Mouse (Mus musculus) heart, embryonic 15.5 days (tissue): ENCODE measurements at regions not wholly inside any gene's neighbourhood (a gene's known extent, or its start where the extent isn't known, plus 50 kb on each side); places are given as distances from the start of the nearest gene placed in this dataset.
"Not testable (repeated sequence)": the region's sequence is repeated elsewhere in the genome, so short reads cannot be mapped to it uniquely, and the experiment has no call there.

Experiments used
- ATAC-seq: fragments of 200-750 bp; cut with Nextera tagmentation; replicated peaks from 2 replicates; pipeline ENCODE4 v1.8.0; 2017; ENCODE audit warnings: low read depth, moderate TSS enrichment; ENCODE audit not compliant: insufficient number of reproducible peaks, insufficient read depth, low FRiP score
- H3K27ac ChIP-seq: fragments of 300-500 bp; sonication (generic); 2 replicates; pipeline ENCODE4 v1.5.1; 2015; ENCODE audit warnings: mild to moderate bottlenecking, inconsistent platforms
- H3K27me3 ChIP-seq: fragments of 300-500 bp; sonication (generic); 2 replicates; pipeline ENCODE4 v1.6.1; 2015; ENCODE audit warnings: inconsistent platforms
- H3K36me3 ChIP-seq: fragments of 300-500 bp; sonication (generic); 2 replicates; pipeline ENCODE4 v1.6.1; 2015; ENCODE audit warnings: mild to moderate bottlenecking, inconsistent platforms
- H3K4me1 ChIP-seq: fragments of 300-500 bp; sonication (generic); replicated peaks from 2 replicates; pipeline ENCODE4 v1.6.1; 2015; ENCODE audit warnings: inconsistent platforms
- H3K4me2 ChIP-seq: fragments of 300-500 bp; sonication (generic); 2 replicates; pipeline ENCODE4 v1.6.1; 2015; ENCODE audit warnings: inconsistent platforms, mild to moderate bottlenecking, moderate library complexity
- H3K4me3 ChIP-seq: fragments of 300-500 bp; sonication (generic); 2 replicates; pipeline ENCODE4 v1.5.1; 2015; ENCODE audit warnings: mild to moderate bottlenecking, inconsistent platforms
- H3K9ac ChIP-seq: fragments of 300-500 bp; sonication (generic); 2 replicates; pipeline ENCODE4 v1.6.1; 2015; ENCODE audit warnings: mild to moderate bottlenecking, inconsistent platforms
- H3K9me3 ChIP-seq: fragments of 300-500 bp; sonication (generic); replicated peaks from 2 replicates; pipeline ENCODE4 v1.6.1; 2016; ENCODE audit warnings: inconsistent platforms
- WGBS: fragments of 180-500 bp; shearing (Covaris S2); methylation state at CpG from one replicate; pipeline ENCODE4 v1.1.7; 2015; ENCODE audit warnings: mixed read lengths; 5-methylcytosine and 5-hydroxymethylcytosine counted together

DNA sequence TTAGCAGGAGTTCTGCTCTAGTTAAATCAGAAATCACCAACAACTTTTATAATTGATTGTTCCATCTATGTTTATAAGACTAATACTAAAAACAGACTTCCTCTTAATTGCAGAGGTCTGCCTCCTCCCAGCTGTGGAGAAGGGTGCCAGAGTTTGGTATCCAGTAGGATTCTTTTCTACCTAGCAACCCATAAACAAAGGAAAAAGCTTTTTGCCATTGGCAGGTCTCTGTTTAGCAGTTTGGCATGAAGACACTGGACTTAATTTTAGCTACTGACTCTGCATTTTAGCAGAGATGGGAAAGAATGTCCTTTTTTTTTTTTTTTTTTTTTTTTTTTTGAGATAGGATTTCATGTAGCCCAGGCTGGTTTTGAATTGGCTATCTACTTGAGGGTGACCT, 1628.4 kb downstream of the A830018L16Rik start:
- Histone ChIP-seq H3K27me3 (no peaks in the 10 kb centered on the region), H3K36me3 (no peaks in the 10 kb centered on the region), H3K4me2 (no peak overlapping the region), H3K9ac (no peak overlapping the region), H3K27ac (no peak overlapping the region), H3K4me3 (no peak overlapping the region), H3K4me1 (no peaks in the 10 kb centered on the region), H3K9me3 (no peaks in the 10 kb centered on the region)
- ATAC-seq: no peak

GRCm38 (mm10) chr1:13050140-13050775, 1636.4 kb downstream of the A830018L16Rik start:
- no peak overlapping the region for H3K9ac ChIP-seq

GRCm38 (mm10) chr1:13051433-13052066, 1637.6 kb downstream of the A830018L16Rik start:
- not testable (repeated sequence) for H3K9me3 ChIP-seq, H3K4me1 ChIP-seq, ATAC-seq, H3K4me3 ChIP-seq, H3K4me2 ChIP-seq, H3K27ac ChIP-seq, H3K9ac ChIP-seq, H3K36me3 ChIP-seq
- whole genome bisulfite sequencing: 69% methylated on average over 13 of the region's 13 CpGs
- H3K27me3 ChIP-seq: peaks cover 42% of the 10 kb centered on the region

More at GRCm38 (mm10) chr1:13050140-13050775, 1636.4 kb downstream of the A830018L16Rik start:
- H3K4me1 ChIP-seq: 0 out of 2 replicates have a peak, but pooled peaks cover 3% of the 10 kb centered on the region
- no peak overlapping the region for H3K27ac ChIP-seq
- no peak for ATAC-seq
- WGBS: 19% methylated on average over 17 of the region's 17 CpGs
- H3K36me3 ChIP-seq: no peaks in the 10 kb centered on the region
- peak overlapping the region; percentile 47 for H3K4me2 ChIP-seq
- no peak overlapping the region for H3K4me3 ChIP-seq
- no peaks in the 10 kb centered on the region for H3K9me3 ChIP-seq
- peaks cover 40% of the 10 kb centered on the region for H3K27me3 ChIP-seq

GRCm38 (mm10) chr1:13052067-13052460, 1638.2 kb downstream of the A830018L16Rik start:
- peak overlapping the region; percentile 21; the same call in 1 of the 2 replicates for H3K4me3 ChIP-seq
- H3K27ac ChIP-seq: no peak overlapping the region
- H3K4me2 ChIP-seq: peak overlapping the region; percentile 50
- no peaks in the 10 kb centered on the region for H3K9me3 ChIP-seq
- H3K4me1 ChIP-seq: 0 out of 2 replicates have a peak, but pooled peaks cover 3% of the 10 kb centered on the region
- no peak overlapping the region for H3K9ac ChIP-seq
- peaks cover 44% of the 10 kb centered on the region for H3K27me3 ChIP-seq
- H3K36me3 ChIP-seq: no peaks in the 10 kb centered on the region
- 9% methylated on average over 7 of the region's 7 CpGs for WGBS
- no peak for ATAC-seq

GRCm38 (mm10) chr1:13057741-13058140, 1643.8 kb downstream of the A830018L16Rik start:
- no peak overlapping the region for H3K27ac ChIP-seq
- H3K36me3 ChIP-seq: no peaks in the 10 kb centered on the region
- WGBS: 32% methylated on average over 14 of the region's 14 CpGs
- ATAC-seq: no peak
- H3K9ac ChIP-seq: no peak overlapping the region
- no peak overlapping the region for H3K4me3 ChIP-seq
- H3K4me2 ChIP-seq: no peak overlapping the region
- no peaks in the 10 kb centered on the region for H3K9me3 ChIP-seq
- H3K27me3 ChIP-seq: peaks cover 23% of the 10 kb centered on the region; the same call in 1 of the 2 replicates
- H3K4me1 ChIP-seq: no peaks in the 10 kb centered on the region

GRCm38 (mm10) chr1:13059616-13060320, 1645.9 kb downstream of the A830018L16Rik start:
- Histone ChIP-seq H3K4me3 (no peak overlapping the region), H3K4me1 (no peaks in the 10 kb centered on the region), H3K27ac (no peak overlapping the region), H3K27me3 (peaks cover 14% of the 10 kb centered on the region; the same call in 1 of the 2 replicates), H3K36me3 (no peaks in the 10 kb centered on the region), H3K9me3 (no peaks in the 10 kb centered on the region), H3K9ac (no peak overlapping the region), H3K4me2 (no peak overlapping the region)
- 75% methylated on average over 6 of the region's 6 CpGs for WGBS
- ATAC-seq: no peak
